Mouse (Mus musculus) myocyte (in vitro differentiated cells): Measurements from ENCODE around the gene Glg1. TPM values are rescaled to one million over a fixed set of nuclear protein-coding genes. Genes with fewer than 3 reads are reported as not detected.
"Not testable (repeated sequence)": the region's sequence is repeated elsewhere in the genome, so short reads cannot be mapped to it uniquely, and the experiment has no call there.

Experiments
- H3K27me3 ChIP-seq: one replicate; pipeline ENCODE4 v1.6.1; 2011; ENCODE audit not compliant: control insufficient read depth, insufficient read depth, insufficient read length
- H3K36me3 ChIP-seq: one replicate; pipeline ENCODE4 v1.6.1; 2011; ENCODE audit not compliant: control insufficient read depth, insufficient read depth
- H3K4me2 ChIP-seq: one replicate; pipeline ENCODE4 v1.6.1; 2011; ENCODE audit warnings: low read depth, control low read depth
- H3K4me3 ChIP-seq: one replicate; pipeline ENCODE4 v1.5.1; 2011; ENCODE audit warnings: mild to moderate bottlenecking, control low read depth, moderate library complexity
- H3K79me2 ChIP-seq: one replicate; pipeline ENCODE4 v1.6.1; 2011; ENCODE audit not compliant: control insufficient read depth, insufficient read depth
- H3ac ChIP-seq: one replicate; pipeline ENCODE4 v1.6.1; 2011; ENCODE audit not compliant: control insufficient read depth, insufficient read length
- CEBPB ChIP-seq: IDR thresholded peaks from 2 replicates; pipeline ENCODE4 v1.6.1; 2011; ENCODE audit warnings: mild to moderate bottlenecking, moderate library complexity; ENCODE audit not compliant: poor library complexity, insufficient read depth, severe bottlenecking
- E2F4 ChIP-seq: IDR thresholded peaks from one replicate; pipeline ENCODE4 v1.6.1; 2011; ENCODE audit warnings: mild to moderate bottlenecking, control low read depth, moderate library complexity; ENCODE audit not compliant: insufficient read depth
- MAX ChIP-seq: IDR thresholded peaks from one replicate; pipeline ENCODE4 v1.6.1; 2011; ENCODE audit warnings: low read depth, mild to moderate bottlenecking, control low read depth
- MYOD1 ChIP-seq, 3 experiments: IDR thresholded peaks; one replicate each; pipeline ENCODE4 v1.6.1; 2011; ENCODE audit warnings: control low read depth in 2 of 3, low read depth in 2 of 3, mild to moderate bottlenecking in 2 of 3, moderate library complexity in 1 of 3; ENCODE audit not compliant: insufficient read length in 2 of 3, control insufficient read depth in 1 of 3
- MYOG ChIP-seq, 3 experiments: IDR thresholded peaks; one replicate each; pipeline ENCODE4 v1.6.1; 2011; ENCODE audit warnings: control low read depth in 2 of 3, low read depth in 2 of 3, mild to moderate bottlenecking in 2 of 3; ENCODE audit not compliant: insufficient read length in 2 of 3, control insufficient read depth in 1 of 3, insufficient read depth in 1 of 3
- POLR2A ChIP-seq: IDR thresholded peaks from one replicate; pipeline ENCODE4 v1.6.1; 2011; ENCODE audit warnings: low read depth, mild to moderate bottlenecking, control low read depth, moderate library complexity; ENCODE audit not compliant: insufficient read length
- POLR2AphosphoS2 ChIP-seq: IDR thresholded peaks from one replicate; pipeline ENCODE4 v1.6.1; 2011; ENCODE audit warnings: low read depth, control low read depth; ENCODE audit not compliant: insufficient read length
- REST ChIP-seq: IDR thresholded peaks from one replicate; pipeline ENCODE4 v1.6.1; 2011; ENCODE audit warnings: mild to moderate bottlenecking, control low read depth, moderate library complexity; ENCODE audit not compliant: insufficient read depth, insufficient read length
- SRF ChIP-seq: IDR thresholded peaks from one replicate; pipeline ENCODE4 v1.6.1; 2011; ENCODE audit warnings: low read depth; ENCODE audit not compliant: control insufficient read depth, insufficient read length
- TCF12 ChIP-seq: IDR thresholded peaks from one replicate; pipeline ENCODE4 v1.6.1; 2011; ENCODE audit warnings: mild to moderate bottlenecking, control low read depth; ENCODE audit not compliant: poor library complexity, insufficient read depth, severe bottlenecking
- TCF3 ChIP-seq: IDR thresholded peaks from one replicate; pipeline ENCODE4 v1.6.1; 2011; ENCODE audit warnings: low read depth, control low read depth; ENCODE audit not compliant: insufficient read length
- USF1 ChIP-seq: IDR thresholded peaks from one replicate; pipeline ENCODE4 v1.6.1; 2011; ENCODE audit warnings: low read depth, mild to moderate bottlenecking, control low read depth, moderate library complexity
- polyA plus RNA-seq: library from polyadenylated mRNA; unstranded; fragments of >200 nt; fragmentation: generic; extraction: Trizol; gene quantifications from one replicate; pipeline ENCODE4 v1.2.1, GENCODE M21; 2012; ENCODE audit warnings: missing spikeins

The Glg1 gene
- polyA plus RNA-seq, 1 experiment: 39.1 TPM

DNA sequence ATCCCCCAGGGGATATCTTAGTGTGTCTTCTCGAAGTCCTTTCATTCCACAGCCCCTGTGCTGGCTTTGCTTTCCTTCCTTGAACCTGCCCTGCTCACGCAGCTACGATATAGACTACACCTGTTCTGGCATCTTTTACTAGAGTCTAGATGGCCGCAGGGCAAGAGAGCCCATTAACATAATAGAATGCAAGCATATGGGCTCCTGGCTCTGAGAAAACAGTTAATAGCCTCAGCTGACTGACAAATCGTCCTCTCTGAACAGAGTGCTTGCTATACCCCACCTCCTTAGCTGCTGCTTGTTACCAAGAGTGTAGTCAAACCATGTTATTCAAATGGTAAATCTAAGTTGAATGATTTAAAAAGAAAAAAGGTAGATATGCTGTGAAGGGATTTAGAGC, 87.4 kb downstream of the Glg1 start:
- H3K4me3 ChIP-seq: no peak overlapping the region
- H3K4me2 ChIP-seq: no peak overlapping the region
- H3K27me3 ChIP-seq: no peaks in the 10 kb centered on the region
- H3K79me2 ChIP-seq: no peaks in the 10 kb centered on the region
- no peak overlapping the region for H3ac ChIP-seq
- peaks cover 48% of the 10 kb centered on the region for H3K36me3 ChIP-seq
- no peak for TF ChIP-seq E2F4
- TF ChIP-seq MYOD1 (IDR thresholded peaks at IDR 0.05; ENCODE audit: control insufficient read depth in 1 of 3, insufficient read length in 2 of 3, low read depth in 2 of 3): no peak
- no peak for TF ChIP-seq REST
- TF ChIP-seq POLR2A: no peak
- no peak for TF ChIP-seq USF1
- no peak for TF ChIP-seq TCF12
- TF ChIP-seq MAX: no peak
- no peak for TF ChIP-seq POLR2AphosphoS2
- no peak for TF ChIP-seq MYOG (IDR thresholded peaks at IDR 0.05; ENCODE audit: control insufficient read depth in 1 of 3, insufficient read depth in 1 of 3, insufficient read length in 2 of 3, low read depth in 2 of 3)

DNA sequence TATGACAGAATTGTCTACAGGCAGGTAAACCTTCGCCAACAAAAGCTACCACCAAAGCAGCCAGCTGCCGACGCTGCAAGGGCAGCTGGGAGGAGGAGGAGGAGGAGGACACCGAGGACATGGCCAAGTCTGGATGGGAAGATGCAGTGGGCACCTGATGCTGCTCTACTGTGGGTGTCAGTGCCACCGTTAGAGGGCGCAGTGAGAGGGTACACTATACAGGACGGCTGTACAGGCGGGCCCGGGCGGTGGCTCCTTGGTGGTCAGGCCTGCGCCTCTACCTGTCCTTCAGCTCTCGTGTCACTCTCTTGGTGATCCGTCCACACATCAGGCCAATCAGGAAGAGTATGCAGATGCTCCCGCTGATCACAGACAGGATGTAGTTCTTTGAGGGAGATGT, 101.4 kb downstream of the Glg1 start:
- Histone ChIP-seq H3K79me2 (no peaks in the 10 kb centered on the region), H3K4me3 (no peak overlapping the region), H3K4me2 (no peak overlapping the region), H3K27me3 (no peaks in the 10 kb centered on the region), H3K36me3 (peaks cover 34% of the 10 kb centered on the region), H3ac (no peak overlapping the region)
- TF ChIP-seq MYOG (IDR thresholded peaks at IDR 0.05; ENCODE audit: control insufficient read depth in 1 of 3, insufficient read depth in 1 of 3, insufficient read length in 2 of 3, low read depth in 2 of 3) (no peak), POLR2AphosphoS2 (no peak), TCF3 (no peak), REST (no peak), MYOD1 (IDR thresholded peaks at IDR 0.05; ENCODE audit: control insufficient read depth in 1 of 3, insufficient read length in 2 of 3, low read depth in 2 of 3) (no peak), POLR2A (no peak), CEBPB (no peak), SRF (no peak)

DNA sequence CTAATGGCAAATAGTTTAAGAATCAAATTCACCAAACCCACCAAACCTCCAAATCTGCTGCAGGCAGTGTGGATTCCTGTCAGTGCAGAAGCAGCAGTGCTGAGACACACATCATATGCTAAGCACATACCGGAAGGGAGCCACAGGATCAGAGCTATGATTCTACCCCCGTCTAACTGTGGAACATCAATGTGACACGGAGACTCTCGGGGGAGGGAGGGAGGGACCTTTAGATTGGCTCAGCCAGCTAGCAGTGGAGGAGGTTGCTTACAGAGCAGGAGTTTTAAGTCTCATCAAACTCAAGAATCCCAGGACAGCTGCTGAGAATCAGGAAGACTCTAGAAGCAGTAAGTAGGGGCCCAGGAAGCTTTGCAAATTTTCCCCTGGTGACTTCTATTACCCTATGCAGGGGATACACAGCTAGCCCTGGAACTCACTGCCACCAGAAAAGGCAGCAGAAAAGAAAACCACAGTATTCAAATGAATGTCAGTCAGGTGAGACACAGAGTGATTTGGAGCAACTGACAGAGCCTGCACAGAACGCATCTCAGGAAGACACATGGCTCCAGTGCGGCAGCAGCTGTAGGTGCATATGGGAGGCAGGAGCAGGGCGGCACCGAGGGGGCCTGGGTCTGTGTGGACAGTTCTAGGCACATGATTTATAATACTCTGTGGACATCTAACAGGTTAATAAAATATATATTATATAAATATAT, 103.1 kb downstream of the Glg1 start:
- Histone ChIP-seq H3K36me3 (peaks cover 22% of the 10 kb centered on the region), H3K27me3 (no peaks in the 10 kb centered on the region), H3K4me3 (no peak overlapping the region), H3K4me2 (no peak overlapping the region), H3K79me2 (no peaks in the 10 kb centered on the region), H3ac (no peak overlapping the region)
- TF ChIP-seq MYOG (IDR thresholded peaks at IDR 0.05; ENCODE audit: control insufficient read depth in 1 of 3, insufficient read depth in 1 of 3, insufficient read length in 2 of 3, low read depth in 2 of 3) (no peak), TCF3 (no peak), POLR2A (no peak), MYOD1 (IDR thresholded peaks at IDR 0.05; ENCODE audit: control insufficient read depth in 1 of 3, insufficient read length in 2 of 3, low read depth in 2 of 3) (no peak), POLR2AphosphoS2 (no peak), CEBPB (no peak), REST (no peak), SRF (no peak), USF1 (no peak), E2F4 (no peak), MAX (no peak), TCF12 (no peak)

DNA sequence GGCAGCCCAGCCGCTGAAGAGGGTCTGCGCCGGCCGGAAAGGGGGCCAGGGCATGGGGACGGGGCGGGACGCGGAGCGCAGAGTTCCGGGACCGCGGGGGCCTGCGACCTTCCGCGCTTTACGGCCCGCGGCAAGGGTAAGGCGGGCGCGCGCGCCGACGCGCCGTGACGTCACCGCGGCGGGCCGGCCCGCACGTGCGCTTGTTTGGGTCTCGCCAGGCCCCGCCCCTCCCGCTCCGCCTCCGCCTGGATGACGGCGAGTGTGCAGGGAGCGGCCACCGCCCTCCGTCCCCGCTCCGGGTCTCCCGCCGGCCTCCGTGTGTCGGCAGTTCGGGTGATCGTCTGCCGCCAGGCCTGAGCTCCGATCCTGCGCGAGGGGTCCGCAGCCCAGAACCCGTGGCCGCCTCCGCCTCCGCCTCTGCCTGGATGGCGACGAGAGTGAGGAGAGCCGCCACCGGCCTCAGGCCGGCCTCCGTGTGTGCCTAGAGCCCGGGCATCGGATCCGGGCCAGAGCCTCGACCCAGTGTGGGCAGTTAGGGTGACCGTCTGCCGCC, 113.5 kb downstream of the Glg1 start:
- H3K27me3 ChIP-seq, H3K36me3 ChIP-seq, H3K79me2 ChIP-seq: not testable (repeated sequence)
- Histone ChIP-seq H3K4me2 (peak overlapping the region; percentile 92), H3K4me3 (peak overlapping the region; percentile 26), H3ac (peak overlapping the region; percentile 4)
- TF ChIP-seq MYOG (IDR thresholded peaks at IDR 0.05; ENCODE audit: control insufficient read depth in 1 of 3, insufficient read depth in 1 of 3, insufficient read length in 2 of 3, low read depth in 2 of 3): peak in 1 of 3 experiments; percentile 8
- TF ChIP-seq POLR2AphosphoS2: peak; percentile 58
- TF ChIP-seq POLR2A: peak; percentile 80
- peak in 1 of 3 experiments; percentile 17 for TF ChIP-seq MYOD1 (IDR thresholded peaks at IDR 0.05; ENCODE audit: control insufficient read depth in 1 of 3, insufficient read length in 2 of 3, low read depth in 2 of 3)

DNA sequence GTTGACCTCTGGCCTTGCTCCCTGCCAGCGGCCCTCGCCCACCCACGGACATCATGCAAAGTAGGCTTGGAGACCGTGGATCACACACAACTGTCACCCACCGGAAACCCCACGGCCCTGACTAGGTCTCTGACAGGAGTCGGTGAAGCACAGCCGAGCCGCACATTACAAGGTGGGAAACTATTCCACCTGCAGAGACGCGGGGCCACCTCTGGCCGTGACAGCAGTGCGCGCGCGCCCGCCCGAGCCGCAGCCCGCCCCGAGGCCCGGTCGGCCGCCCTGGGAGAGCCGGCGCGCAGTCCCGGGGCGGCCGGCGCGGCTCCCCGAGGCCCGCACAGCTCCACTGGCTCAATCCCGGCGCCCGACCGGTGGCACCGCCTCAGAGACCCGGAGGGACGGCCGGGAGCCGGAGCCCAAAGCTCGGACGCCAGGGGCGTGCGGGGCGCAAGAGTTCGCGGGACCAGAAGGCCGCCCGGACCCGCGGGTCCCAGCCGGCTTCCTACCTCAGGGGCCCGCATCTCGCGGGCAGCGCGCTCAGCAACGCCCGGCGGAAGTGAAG, 114.0 kb downstream of the Glg1 start:
- not testable (repeated sequence) for H3K27me3 ChIP-seq

More for the DNA sequence above, 114.0 kb downstream of the Glg1 start:
- Histone ChIP-seq H3ac (peak overlapping the region; percentile 4), H3K4me2 (peak overlapping the region; percentile 79), H3K4me3 (peak overlapping the region; percentile 26)
- H3K79me2 ChIP-seq, H3K36me3 ChIP-seq: not testable (repeated sequence)
